Mouse (Mus musculus) ES-CJ7 (cell line): Measurements from ENCODE around the gene Ccdc28b.
A peak's percentile ranks its signal among the peaks of the same experiment; 100 is the strongest.

Experiments
- DNase-seq: peaks from one replicate; pipeline ENCODE4 v3.0.0; 2011; ENCODE audit warnings: low read depth, low spot score

The Ccdc28b gene

DNA sequence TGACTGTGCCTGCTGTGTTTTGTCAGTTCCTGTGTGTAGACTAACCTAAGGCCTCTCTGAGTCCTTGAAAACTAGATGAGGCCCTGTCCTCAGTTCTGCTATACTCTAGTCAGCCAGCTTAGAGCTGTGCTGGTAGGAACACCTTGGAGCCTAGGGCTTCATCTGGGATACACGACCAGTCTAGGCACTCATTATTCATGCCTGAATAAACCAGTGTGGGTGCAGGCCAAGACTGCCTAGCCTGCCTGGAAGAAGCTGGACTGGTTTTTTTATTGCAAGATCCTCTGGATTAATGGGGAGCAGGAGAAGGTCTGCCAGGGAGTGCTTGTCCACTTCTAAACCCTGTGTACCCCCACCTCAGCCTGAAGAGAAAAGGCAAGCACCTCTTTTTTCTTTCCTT lies 36.8 kb downstream of the Ccdc28b start:
- DNase-seq, result no peak

- DNase-seq, result no peak
These were observed 38.0 kb downstream of the Ccdc28b start for GRCm38 (mm10) chr4:129585773-129586172.

DNA sequence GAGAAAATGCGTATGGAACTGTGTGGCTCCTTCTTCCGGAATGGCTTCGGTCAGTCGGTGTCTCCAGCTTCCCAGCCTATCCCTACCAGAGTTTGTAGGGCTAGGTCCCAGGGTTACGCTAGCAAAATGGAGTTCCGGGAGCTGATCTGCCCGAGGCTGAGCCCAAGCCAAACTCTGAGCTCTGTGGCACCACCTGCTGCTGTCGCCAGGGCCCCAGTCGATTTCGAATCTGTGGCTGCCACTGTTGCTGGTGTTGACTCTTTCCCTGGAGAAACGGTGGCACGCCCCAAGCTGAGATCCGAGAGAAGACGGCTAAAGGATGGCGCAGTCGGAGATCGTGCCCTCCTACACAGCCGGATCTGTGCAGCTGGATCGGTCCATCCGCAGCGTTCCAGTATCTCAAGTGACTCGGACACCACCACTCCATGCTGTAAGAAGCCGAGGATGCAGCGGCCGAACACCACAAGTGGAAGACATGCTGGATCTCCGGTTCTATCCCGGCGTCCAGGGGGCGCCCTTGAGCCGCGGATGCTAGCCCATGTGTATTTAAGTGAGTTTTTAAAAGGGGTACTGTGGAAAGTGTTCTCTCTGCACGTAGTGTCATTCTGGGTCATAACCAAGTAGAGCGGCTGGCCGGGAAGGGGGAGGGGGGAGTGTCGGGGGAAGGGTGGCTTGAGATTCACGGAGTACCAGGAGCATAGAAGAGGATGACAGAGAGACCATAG lies 38.7 kb downstream of the Ccdc28b start:
- peak; percentile 89 for DNase-seq

DNA sequence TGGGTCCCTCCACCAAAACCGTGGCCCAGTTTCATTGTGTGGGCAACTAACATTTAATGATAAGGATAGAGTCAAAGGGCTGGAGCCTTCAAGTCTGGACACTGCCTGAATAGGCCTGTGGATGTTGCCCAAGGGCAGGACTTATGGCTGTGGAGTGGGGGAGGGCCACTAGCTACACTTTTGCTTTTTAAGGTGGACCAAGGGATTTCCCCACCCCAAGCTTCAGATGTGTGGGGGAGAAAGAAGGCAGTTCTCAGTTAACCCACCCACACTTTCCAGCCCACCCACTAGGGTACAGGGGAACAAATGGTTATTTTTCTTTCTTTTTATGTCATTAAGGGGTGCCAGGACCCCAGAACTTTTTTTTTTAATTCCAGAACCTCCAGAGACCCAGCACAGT lies 39.4 kb downstream of the Ccdc28b start:
- DNase-seq, result no peak

DNA sequence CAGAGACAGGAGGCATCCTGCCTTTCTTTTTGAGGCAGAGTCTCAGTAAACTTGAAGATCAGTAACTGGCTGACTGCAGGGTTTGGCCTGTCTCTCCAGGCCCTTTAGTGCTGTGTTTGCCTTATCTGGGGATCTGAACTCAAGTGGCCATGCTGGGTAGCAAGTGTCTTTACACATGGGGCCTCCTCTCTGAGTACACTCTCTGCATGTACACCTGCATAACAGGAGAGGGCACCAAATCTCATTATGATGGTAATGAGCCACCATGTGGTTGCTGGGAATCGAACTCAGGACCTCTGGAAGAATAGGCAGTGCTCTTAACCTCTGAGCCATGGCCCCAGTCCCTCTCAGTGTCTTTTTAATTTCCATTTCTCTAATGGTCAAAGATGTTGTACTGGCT lies 41.5 kb downstream of the Ccdc28b start:
- DNase-seq, result peak; percentile 86

DNA sequence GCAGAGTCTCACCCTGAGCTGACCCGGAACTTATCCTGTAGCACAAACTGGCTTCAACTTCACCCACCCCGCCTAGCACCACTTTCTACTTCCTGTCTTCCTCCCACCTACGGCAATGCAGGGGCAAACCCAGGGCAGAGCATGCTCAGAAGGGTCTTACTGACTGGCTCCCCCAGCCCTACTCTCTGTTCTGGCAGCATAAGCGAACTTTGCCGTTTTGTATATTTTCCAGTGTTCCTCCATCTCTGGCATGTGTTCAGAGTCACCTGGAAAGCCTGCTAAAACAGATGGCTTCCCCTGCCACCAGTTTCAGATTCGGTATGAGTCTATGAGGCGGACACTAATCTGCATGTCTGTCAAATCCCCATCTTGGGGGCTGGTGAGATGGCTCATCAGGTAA lies 43.4 kb downstream of the Ccdc28b start:
- DNase-seq, result peak; percentile 89

DNA sequence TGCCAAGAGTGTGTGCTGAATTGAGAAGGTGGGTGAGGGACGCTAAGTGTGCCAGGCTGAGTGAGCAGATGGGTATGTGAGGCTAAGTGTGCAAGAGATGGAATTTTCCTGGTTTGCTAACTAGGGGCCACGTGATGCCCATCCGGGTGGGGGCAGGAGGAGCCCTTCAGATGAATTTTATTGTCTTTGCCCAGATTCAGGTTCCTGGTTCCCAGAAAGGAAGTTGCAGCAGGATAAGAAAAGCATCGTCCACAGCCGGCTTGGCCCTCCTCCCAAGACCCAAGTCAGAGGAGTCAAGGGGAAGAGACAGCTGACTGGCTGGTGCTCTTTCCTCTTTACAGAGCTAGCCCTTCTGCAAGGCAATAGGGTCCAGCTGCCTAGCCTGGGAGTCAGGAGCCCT lies 45.3 kb downstream of the Ccdc28b start, which contains the start of gene Fam167b:
TSS of gene Fam167b (minus strand) at position 84 of the 400 bp plus-strand sequence.
- no peak for DNase-seq

DNA sequence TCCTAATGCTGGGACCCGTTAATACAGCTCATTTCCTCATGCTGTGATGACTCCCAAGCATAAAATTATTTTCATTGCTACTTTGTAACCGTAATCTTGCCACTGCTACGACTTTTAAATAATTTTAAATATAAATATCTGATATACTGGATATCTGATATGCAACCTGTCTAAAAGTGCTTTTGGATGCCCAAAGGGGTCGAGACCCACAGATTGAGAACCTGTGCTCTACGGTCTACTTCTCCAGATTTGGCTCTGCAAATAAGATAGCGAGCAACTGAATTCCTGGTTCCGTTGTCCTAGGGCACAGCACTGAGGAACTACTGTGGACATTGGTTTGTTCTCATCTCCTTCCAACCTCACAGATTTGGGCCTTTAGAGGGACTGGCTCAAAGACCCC lies 46.1 kb downstream of the Ccdc28b start:
- no peak for DNase-seq

DNA sequence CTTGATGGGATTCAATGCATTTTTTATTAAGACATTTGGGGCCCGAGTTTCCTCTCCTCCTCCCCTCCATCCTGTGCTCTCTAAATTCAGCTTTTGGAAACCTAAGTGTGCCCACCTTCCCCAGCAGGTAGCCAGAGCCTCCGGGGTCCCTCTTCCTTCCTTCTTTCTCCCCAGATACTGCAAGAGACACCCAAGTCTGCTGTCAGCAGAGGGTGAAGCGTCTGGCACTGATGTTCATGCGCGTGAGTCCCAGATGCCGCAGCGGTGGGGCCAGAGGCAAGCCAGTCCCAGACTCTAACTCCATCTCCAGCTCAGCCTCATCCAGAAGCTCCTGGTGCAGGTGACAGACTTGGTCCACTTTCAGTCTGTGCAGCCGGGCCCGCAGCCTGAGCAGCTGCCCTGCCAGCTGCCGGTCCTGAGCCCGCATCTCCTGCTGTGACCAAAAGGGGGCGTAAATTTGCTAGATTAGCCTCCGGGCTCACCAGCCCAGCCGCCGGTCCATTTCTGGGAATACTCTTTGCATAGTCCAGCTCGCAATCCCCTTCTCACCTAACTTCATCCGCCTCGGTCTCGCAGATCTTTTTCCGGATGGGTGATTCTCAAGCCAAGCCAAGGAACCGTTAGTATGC lies 46.8 kb downstream of the Ccdc28b start:
- peak; percentile 64 for DNase-seq

DNA sequence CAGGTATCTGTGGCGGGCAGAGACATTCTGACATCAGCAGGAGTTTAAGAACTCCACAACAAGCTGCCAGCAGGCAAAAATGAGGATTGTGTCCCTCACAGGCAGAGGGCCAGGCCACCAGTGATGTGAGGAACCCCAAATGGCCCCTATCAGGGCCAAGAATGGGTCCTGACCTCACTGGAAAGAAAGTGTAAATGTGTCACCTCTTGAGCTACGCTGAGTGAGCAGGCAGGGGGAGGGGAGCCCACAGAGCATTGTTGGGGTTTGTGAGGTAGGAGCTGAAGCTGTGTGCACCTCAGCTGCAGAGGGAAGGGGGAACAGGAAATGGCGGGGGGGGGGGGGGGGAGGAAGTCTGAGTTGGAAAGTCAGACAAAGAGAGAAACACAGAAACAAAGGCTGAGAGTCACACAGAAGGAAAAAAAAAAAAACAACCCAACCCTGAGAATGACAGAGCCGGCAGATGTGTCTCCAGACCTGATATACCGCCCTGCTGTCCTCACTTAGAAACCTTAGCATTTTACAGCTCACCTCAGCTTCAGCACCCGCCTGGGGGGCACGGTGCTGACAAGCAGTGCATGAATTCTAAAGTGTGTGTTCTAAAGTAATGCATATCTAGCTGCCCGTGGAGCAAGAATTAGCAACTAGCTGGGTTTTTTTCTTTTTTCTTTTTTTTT lies 48.4 kb downstream of the Ccdc28b start:
- no peak for DNase-seq

- DNase-seq, result no peak
These were observed 50.3 kb downstream of the Ccdc28b start, which contains the start of gene Lck for GRCm38 (mm10) chr4:129573430-129573829. TSS of gene Lck (minus strand) at chr4:129573641.

DNA sequence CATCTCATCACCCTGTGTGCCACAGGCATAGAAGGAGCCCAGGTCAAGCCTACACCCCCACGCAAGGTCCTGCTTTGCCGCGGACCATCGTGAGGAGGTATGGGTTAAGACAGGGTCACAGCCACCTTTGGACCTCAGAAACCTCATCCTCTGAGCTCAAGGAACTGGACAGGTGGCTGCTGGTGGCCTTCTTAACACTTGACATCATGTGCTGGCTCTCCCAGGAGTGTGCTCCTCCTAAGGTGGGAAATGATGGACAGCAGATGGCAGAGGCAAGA lies 50.7 kb downstream of the Ccdc28b start:
- DNase-seq, result no peak

- no peak for DNase-seq
These were observed 51.3 kb downstream of the Ccdc28b start for GRCm38 (mm10) chr4:129572236-129573092.

GRCm38 (mm10) chr4:129571551-129572084 lies 52.1 kb downstream of the Ccdc28b start:
- DNase-seq, result peak; percentile 41

DNA sequence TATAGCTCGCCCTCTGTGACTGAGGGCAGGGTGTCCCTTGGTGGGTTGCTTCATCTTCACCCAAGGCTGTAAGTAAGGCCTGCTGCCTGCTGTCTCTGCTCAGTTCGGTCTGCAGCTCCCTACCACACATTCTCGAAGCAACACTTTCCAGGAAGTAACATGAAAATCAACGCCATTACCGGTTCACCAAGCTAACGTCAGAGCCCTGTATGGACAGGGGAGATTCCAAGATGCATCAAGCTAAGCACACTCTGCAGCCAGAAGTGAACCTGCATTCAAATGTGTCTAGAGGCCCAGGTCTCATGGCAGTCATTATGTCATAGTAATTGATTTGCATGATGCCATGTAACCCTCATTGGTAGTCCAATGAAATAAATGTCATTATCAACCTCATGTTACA lies 53.7 kb downstream of the Ccdc28b start:
- DNase-seq, result no peak
